ENCODE assay signal across 8 mouse cellular contexts in genomic region chr10:31298921-31299574, GRCm38 (mm10). TPM values are rescaled to one million over a fixed set of nuclear protein-coding genes. Genes with fewer than 3 reads are reported as not detected.
A peak's percentile ranks its signal among the peaks of the same experiment; 100 is the strongest.
DNase-seq lines count a peak whose midpoint lies in the region; ATAC-seq and TF ChIP-seq lines count a peak whose summit lies in the region.

No protein-coding gene starts in this region.

- no peak overlapping the region for H3K27ac ChIP-seq in thymus, adult 2 months (ENCODE audit: control insufficient read depth, insufficient read depth, low read length)
- no peak overlapping the region for H3K27ac ChIP-seq in forebrain, postnatal 0 days (ENCODE audit: low read depth, low read length)

- TF ChIP-seq CTCF in thymus, adult 2 months (IDR thresholded peaks at IDR 0.05; ENCODE audit: borderline replicate concordance, control insufficient read depth, extremely low read depth, insufficient read depth, low read length, poor library complexity): no peak
- TF ChIP-seq CTCF in forebrain, postnatal 0 days (IDR thresholded peaks at IDR 0.05; ENCODE audit: low read depth): peak; percentile 91

- no peak for TF ChIP-seq POLR2A in thymus, adult 2 months (IDR thresholded peaks at IDR 0.05; ENCODE audit: control insufficient read depth, extremely low read depth, insufficient read depth, low read length, poor library complexity)

- no peaks in the 10 kb centered on the region for H3K27me3 ChIP-seq in thymus, adult 2 months (ENCODE audit: control insufficient read depth, insufficient read depth, low read length)
- H3K27me3 ChIP-seq in forebrain, postnatal 0 days (ENCODE audit: insufficient read depth, low read length): no peaks in the 10 kb centered on the region

- peak; percentile 46 for DNase-seq in thymus, adult 2 months
- DNase-seq in thymus, adult 18-20 months: no peak
- DNase-seq in cerebellum, adult 11-12 months: peak; percentile 13
- DNase-seq in forebrain, postnatal 0 days: peak; percentile 83
- peak; percentile 86 for DNase-seq in hindlimb bud, embryonic 11.5 days (ENCODE audit: extremely low spot score, low read depth, low spot score)
- peak; percentile 47 to 68 for DNase-seq in layer of hippocampus, postnatal 25 days (ENCODE audit: extremely low spot score in 1 of 2, low spot score in 1 of 2)
- DNase-seq in right cerebral cortex, postnatal 25 days: peak; percentile 43

- no peaks in the 10 kb centered on the region for H3K36me3 ChIP-seq in thymus, adult 2 months (ENCODE audit: control insufficient read depth, insufficient read depth, low read length)
- no peaks in the 10 kb centered on the region for H3K36me3 ChIP-seq in forebrain, postnatal 0 days (ENCODE audit: insufficient read depth)

- no peak overlapping the region for H3K4me2 ChIP-seq in forebrain, postnatal 0 days (ENCODE audit: low read depth)

- WGBS in thymus, adult 2 months: 52% methylated on average over 6 of the region's 6 CpGs
- 40% methylated on average over 6 of the region's 6 CpGs for whole genome bisulfite sequencing in forebrain, postnatal 0 days

- no peak overlapping the region for H3K9ac ChIP-seq in forebrain, postnatal 0 days

- H3K4me1 ChIP-seq in thymus, adult 2 months (replicated peaks; ENCODE audit: control insufficient read depth, insufficient read depth, low read length): no peaks in the 10 kb centered on the region
- H3K4me1 ChIP-seq in forebrain, postnatal 0 days (ENCODE audit: insufficient read depth): no peaks in the 10 kb centered on the region

- ATAC-seq in forebrain, postnatal 0 days: peak; percentile 74
- ATAC-seq in megakaryocyte-erythroid progenitor cell, adult 5-6 weeks (replicated peaks; ENCODE audit: low FRiP score, low TSS enrichment, poor library complexity, severe bottlenecking): peak; percentile 85

- H3K4me3 ChIP-seq in thymus, adult 2 months (ENCODE audit: control insufficient read depth, insufficient read depth, low read length): no peak overlapping the region
- no peak overlapping the region for H3K4me3 ChIP-seq in forebrain, postnatal 0 days (ENCODE audit: low read depth, low read length)

- H3K9me3 ChIP-seq in forebrain, postnatal 0 days (ENCODE audit: low read length): no peaks in the 10 kb centered on the region

RNA-seq across cellular contexts. Expression of gene Hddc2, which starts 14.1 kb away (rescaled TPM):
- 12.5 and 13.0 TPM in 2 replicates for polyA plus RNA-seq in thymus, adult 2 months (2012; rRNA removed)
- total RNA-seq in forebrain, postnatal 0 days (2014; rRNA removed): 50.9 and 58.9 TPM in 2 replicates
- polyA plus RNA-seq in forebrain, postnatal 0 days (2015; fragmentation: Nextera tagmentation; extraction: Ambion mirVana): 85.0 and 102 TPM in 2 replicates
- 10 to 100 TPM; 22.2 to 23.0 TPM for total RNA-seq in layer of hippocampus, postnatal 25 days (2021)
- 48.0 and 82.9 TPM in 2 replicates for total RNA-seq in megakaryocyte-erythroid progenitor cell, adult 5-6 weeks (2014; fragmentation: Nextera tagmentation)
- total RNA-seq in megakaryocyte-erythroid progenitor cell, adult 5-6 weeks (2017): 60.4 and 101 TPM in 2 replicates

Comparison
In these comparisons a context has a peak if more than half of its experiments do, and no peak if none do; other contexts are left out.
1. DNase-seq: peak in thymus, adult 2 months (single experiment), cerebellum, adult 11-12 months (single experiment), forebrain, postnatal 0 days (single experiment), hindlimb bud, embryonic 11.5 days (single experiment), layer of hippocampus, postnatal 25 days (2 of 2) and right cerebral cortex, postnatal 25 days (single experiment); none in thymus, adult 18-20 months (0 of 2).